Mouse (Mus musculus) cortical plate, adult 2 months (tissue): ENCODE data around the gene Cers6. TPM values are rescaled to one million over a fixed set of nuclear protein-coding genes. Genes with fewer than 3 reads are reported as not detected.

Source experiments
- H3K27ac ChIP-seq: fragments of 200-500 bp; 2 replicates; pipeline ENCODE4 v1.5.1; 2012; ENCODE audit warnings: low read length, control low read depth, inconsistent platforms; ENCODE audit not compliant: insufficient read depth
- H3K4me1 ChIP-seq: fragments of 200-500 bp; 2 replicates; pipeline ENCODE4 v1.6.1; 2011; ENCODE audit warnings: low read length; ENCODE audit not compliant: control insufficient read depth, insufficient read depth
- H3K4me3 ChIP-seq: fragments of 200-500 bp; 2 replicates; pipeline ENCODE4 v1.5.1; 2011; ENCODE audit warnings: mild to moderate bottlenecking, low read length, control low read depth; ENCODE audit not compliant: insufficient read depth
- CTCF ChIP-seq: fragments of 200-500 bp; IDR thresholded peaks from 2 replicates; pipeline ENCODE4 v1.5.1; 2011; ENCODE audit warnings: mild to moderate bottlenecking, control low read depth, low read length; ENCODE audit not compliant: insufficient read depth; ENCODE audit errors: extremely low read depth
- POLR2A ChIP-seq: fragments of 200-500 bp; IDR thresholded peaks from 2 replicates; pipeline ENCODE4 v1.6.1; 2011; ENCODE audit warnings: mild to moderate bottlenecking, low read length, control low read depth; ENCODE audit not compliant: insufficient read depth; ENCODE audit errors: extremely low read depth
- polyA plus RNA-seq: library from polyadenylated mRNA; depleted of rRNA; stranded (reverse); fragments of >200 nt; gene quantifications from 2 replicates; pipeline ENCODE4 v1.2.3, GENCODE M21; 2012

The Cers6 gene
- polyA plus RNA-seq, 1 experiment = 25.7 TPM

DNA sequence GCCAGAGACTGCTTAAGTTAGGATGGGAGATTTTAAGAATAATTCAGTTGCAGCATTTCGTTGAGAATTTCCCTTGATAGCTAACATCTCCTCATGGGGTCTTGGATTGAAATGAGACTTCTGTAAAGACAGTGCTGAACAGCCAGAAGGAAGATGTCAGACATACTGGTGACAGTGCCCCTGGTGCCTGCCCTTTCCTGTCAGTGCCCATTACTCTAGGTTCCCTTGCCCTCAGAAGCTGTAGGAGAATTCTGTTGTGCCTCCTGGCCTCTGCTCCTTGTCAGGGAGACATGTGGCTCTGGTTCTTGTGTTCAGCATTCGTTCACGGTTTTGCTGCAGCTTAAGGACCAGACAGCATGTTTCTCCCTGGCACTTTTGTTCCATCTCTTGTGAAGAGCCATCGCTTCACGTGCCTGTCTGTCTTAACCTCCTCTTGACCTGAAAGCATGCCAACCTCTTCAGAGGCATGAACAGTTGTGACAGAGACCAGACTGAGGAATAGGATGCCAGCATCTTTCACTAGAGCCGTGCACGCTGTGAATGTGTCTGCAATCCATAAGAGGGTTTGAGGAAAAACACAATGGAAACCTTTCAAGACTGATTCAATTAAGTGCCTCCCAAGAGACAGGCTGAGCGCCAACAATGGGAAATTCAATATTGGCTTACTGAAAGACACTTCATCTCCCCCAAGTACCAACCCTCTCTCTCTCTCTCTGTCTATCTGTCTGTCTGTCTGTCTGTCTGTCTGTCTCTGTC is 225.4 kb downstream of the Cers6 start:
- Histone ChIP-seq H3K27ac (no peak overlapping the region), H3K4me3 (no peak overlapping the region), H3K4me1 (no peaks in the 10 kb centered on the region; the same call in none of the 2 replicates)
- TF ChIP-seq CTCF (no peak), POLR2A (no peak)

DNA sequence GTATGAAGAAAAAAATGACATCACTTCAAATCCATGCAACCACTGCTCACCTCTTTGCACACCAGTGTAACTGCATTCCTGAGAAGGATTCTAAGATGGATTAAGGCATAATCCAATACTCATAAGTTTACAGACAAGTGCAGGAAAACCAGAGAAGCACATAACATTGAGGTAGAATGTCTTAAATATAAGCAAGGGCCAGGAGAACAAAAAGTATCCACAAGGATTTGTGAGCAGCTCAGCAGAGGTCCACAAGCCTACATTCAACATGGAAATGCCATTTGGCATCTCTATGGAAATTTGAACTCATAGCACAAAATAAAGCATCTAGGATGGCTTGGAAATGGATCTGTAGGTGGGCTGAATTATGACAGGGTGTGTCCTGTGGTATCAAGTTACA is 234.6 kb downstream of the Cers6 start:
- no peak overlapping the region for H3K27ac ChIP-seq
- TF ChIP-seq CTCF (no peak), POLR2A (no peak)
- no peak overlapping the region for H3K4me3 ChIP-seq
- H3K4me1 ChIP-seq = no peaks in the 10 kb centered on the region

DNA sequence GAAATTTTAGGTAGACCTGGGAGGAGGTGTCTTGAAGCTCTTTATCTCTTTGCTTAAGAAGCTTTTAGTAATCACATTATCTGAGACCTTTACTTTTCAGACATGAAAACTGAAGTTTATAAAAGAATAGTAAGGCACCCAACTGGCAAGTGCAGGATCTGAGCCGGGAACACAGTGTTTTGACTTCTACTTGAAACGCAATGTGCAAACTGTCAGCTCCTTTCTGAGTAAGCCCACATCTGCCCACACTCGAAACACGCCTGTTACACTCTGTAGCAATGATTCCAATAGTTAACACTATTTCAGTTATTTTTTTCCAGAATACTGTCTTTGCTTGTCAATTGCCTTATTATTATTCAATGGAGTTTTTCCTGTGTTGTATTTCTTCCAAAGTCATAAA is 235.6 kb downstream of the Cers6 start:
- no peak overlapping the region for H3K4me3 ChIP-seq
- TF ChIP-seq POLR2A (no peak), CTCF (no peak)
- no peaks in the 10 kb centered on the region for H3K4me1 ChIP-seq

DNA sequence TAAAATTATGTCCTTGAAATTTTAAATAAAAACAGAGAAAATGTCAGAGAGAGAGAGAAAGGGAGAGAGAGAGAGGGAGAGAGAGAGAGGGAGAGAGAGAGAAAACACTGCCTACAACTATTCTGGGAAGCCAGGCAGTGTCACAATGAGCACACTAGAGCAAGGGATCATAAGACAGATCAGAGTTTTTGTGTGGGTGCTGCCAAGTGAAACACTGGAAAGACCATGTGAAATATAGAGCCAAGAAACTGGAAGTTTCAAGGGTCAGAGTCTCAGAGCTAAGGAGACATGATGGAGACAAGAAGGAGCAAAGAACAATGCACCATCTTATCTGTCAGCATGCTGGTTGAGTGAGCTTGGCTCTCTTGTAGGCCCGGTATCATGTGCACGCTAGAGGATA is 236.3 kb downstream of the Cers6 start:
- Histone ChIP-seq H3K27ac (no peak overlapping the region), H3K4me3 (no peak overlapping the region), H3K4me1 (no peaks in the 10 kb centered on the region)
- TF ChIP-seq CTCF (no peak), POLR2A (no peak)

More for the DNA sequence above, 235.6 kb downstream of the Cers6 start:
- H3K27ac ChIP-seq = no peak overlapping the region

- Histone ChIP-seq H3K27ac (no peak overlapping the region), H3K4me1 (no peaks in the 10 kb centered on the region), H3K4me3 (no peak overlapping the region)
- TF ChIP-seq CTCF (no peak), POLR2A (no peak)
These were observed 237.5 kb downstream of the Cers6 start for GRCm38 (mm10) chr2:69098701-69099100.

GRCm38 (mm10) chr2:69099147-69099546 is 237.9 kb downstream of the Cers6 start:
- no peak for TF ChIP-seq POLR2A
- no peak for TF ChIP-seq CTCF
- H3K4me1 ChIP-seq = peaks cover under 1% of the 10 kb centered on the region; the same call in 1 of the 2 replicates
- no peak overlapping the region for H3K27ac ChIP-seq
- no peak overlapping the region for H3K4me3 ChIP-seq

- Histone ChIP-seq H3K4me1 (peaks cover 2% of the 10 kb centered on the region; the same call in 1 of the 2 replicates), H3K27ac (no peak overlapping the region), H3K4me3 (no peak overlapping the region)
- no peak for TF ChIP-seq POLR2A
- peak; percentile 73 for TF ChIP-seq CTCF
These were observed 239.5 kb downstream of the Cers6 start for GRCm38 (mm10) chr2:69100706-69101105.

DNA sequence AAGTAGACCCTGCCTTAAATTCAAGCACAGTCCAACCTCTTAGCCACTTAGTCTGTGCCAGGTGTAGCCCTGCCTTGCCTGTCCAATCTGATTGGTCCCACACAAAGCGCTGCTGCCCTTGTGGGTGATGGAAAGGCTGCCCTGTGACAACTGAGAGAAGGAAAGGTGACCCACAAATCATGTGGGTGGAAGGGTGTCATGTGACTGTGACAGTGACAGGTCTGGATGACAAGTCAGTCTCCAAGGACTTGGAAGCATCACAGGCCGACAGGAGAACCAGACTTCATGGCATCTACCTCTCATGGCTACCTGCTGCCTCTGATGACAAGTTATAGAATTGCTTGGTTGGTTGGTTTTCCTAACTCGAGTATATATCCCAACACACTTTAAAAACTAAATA is 242.3 kb downstream of the Cers6 start:
- no peak overlapping the region for H3K4me3 ChIP-seq
- H3K4me1 ChIP-seq = peaks cover 2% of the 10 kb centered on the region; the same call in 1 of the 2 replicates
- no peak overlapping the region for H3K27ac ChIP-seq
- no peak for TF ChIP-seq CTCF
- TF ChIP-seq POLR2A = no peak

- H3K4me1 ChIP-seq = peaks cover 5% of the 10 kb centered on the region; the same call in 1 of the 2 replicates
- TF ChIP-seq CTCF = no peak
- TF ChIP-seq POLR2A = no peak
- no peak overlapping the region for H3K27ac ChIP-seq
- no peak overlapping the region for H3K4me3 ChIP-seq
These were observed 243.4 kb downstream of the Cers6 start for GRCm38 (mm10) chr2:69104511-69105145.

DNA sequence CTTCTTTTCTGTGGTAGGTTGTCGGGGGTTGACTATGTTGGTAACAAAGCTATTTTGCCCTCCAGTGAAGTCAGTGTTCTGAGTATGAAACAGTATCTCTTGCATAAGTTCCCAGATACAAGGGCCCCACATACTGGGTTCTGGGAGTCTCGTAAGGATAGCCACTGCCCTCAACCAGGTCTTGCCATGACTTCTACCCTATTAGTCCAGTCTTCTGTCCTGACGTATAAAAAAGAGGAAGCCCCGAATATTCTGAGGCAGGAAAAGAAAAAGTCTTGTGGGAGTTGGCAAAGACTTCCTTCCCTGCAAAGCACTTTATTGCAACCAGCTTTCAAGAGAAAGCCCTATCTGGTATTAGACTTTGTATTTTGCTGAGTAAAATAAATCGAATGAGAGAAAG is 248.0 kb downstream of the Cers6 start:
- Histone ChIP-seq H3K4me1 (peaks cover 3% of the 10 kb centered on the region; the same call in 1 of the 2 replicates), H3K27ac (no peak overlapping the region), H3K4me3 (no peak overlapping the region)
- no peak for TF ChIP-seq CTCF
- no peak for TF ChIP-seq POLR2A
